Mouse (Mus musculus) erythroblast, embryonic 14.5 days (primary cell): ENCODE measurements at regions not wholly inside any gene's neighbourhood (a gene's known extent, or its start where the extent isn't known, plus 50 kb on each side); places are given as distances from the start of the nearest gene placed in this dataset.

ENCODE experiments used
- GATA1 ChIP-seq: IDR thresholded peaks from 2 replicates; pipeline ENCODE4 v1.6.1; 2012; ENCODE audit warnings: low read length, inconsistent platforms, mixed read lengths
- TAL1 ChIP-seq: IDR thresholded peaks from 3 replicates; pipeline ENCODE4 v1.6.1; 2012; ENCODE audit warnings: low read length, inconsistent platforms, mixed read lengths

- no peak for TF ChIP-seq TAL1
- no peak for TF ChIP-seq GATA1
Observed at GRCm38 (mm10) chr16:50747698-50748097, 156.7 kb upstream of the Ccdc54 start.
